Mouse (Mus musculus) megakaryocyte, embryonic 14.5 days (primary cell): Measurements from ENCODE around the gene U90926. TPM values are rescaled to one million over a fixed set of nuclear protein-coding genes. Genes with fewer than 3 reads are reported as not detected.
A peak's percentile ranks its signal among the peaks of the same experiment; 100 is the strongest.

Experiments
- H3K27me3 ChIP-seq: replicated peaks from 2 replicates; pipeline ENCODE3; 2012; ENCODE audit warnings: inconsistent platforms
- H3K36me3 ChIP-seq: replicated peaks from 2 replicates; pipeline ENCODE3; 2012; ENCODE audit warnings: low read length, inconsistent platforms, mixed read lengths
- H3K4me1 ChIP-seq: 2 replicates; pipeline ENCODE4 v1.6.1; 2012; ENCODE audit warnings: inconsistent platforms
- H3K4me3 ChIP-seq: replicated peaks from 2 replicates; pipeline ENCODE3; 2012; ENCODE audit warnings: moderate library complexity, mild to moderate bottlenecking, inconsistent platforms
- H3K9me3 ChIP-seq: 2 replicates; pipeline ENCODE4 v1.6.1; 2012; ENCODE audit warnings: inconsistent platforms
- FLI1 ChIP-seq: IDR thresholded peaks from 2 replicates; pipeline ENCODE4 v1.6.1; 2012; ENCODE audit warnings: low read length, inconsistent platforms, mixed read lengths
- GATA1 ChIP-seq: IDR thresholded peaks from 3 replicates; pipeline ENCODE4 v1.6.1; 2012; ENCODE audit warnings: mixed read lengths, low read length, inconsistent platforms, borderline replicate concordance
- polyA plus RNA-seq: library from polyadenylated mRNA; stranded (reverse); fragments of >175 nt; gene quantifications from 2 replicates; pipeline ENCODE4 v1.2.3, GENCODE M21; 2012; ENCODE audit warnings: low replicate concordance; ENCODE audit not compliant: insufficient read depth

The U90926 gene
- polyA plus RNA-seq: not detected in 2 replicates

GRCm38 (mm10) chr5:92215308-92215707, at the start of gene U90926:
Gene U90926 (minus strand): TSS chr5:92215408.
- TF ChIP-seq GATA1: no peak
- no peak for TF ChIP-seq FLI1
- H3K4me1 ChIP-seq: peaks cover 18% of the 10 kb centered on the region
- H3K27me3 ChIP-seq: peaks cover 23% of the 10 kb centered on the region
- no peaks in the 10 kb centered on the region for H3K9me3 ChIP-seq
- H3K4me3 ChIP-seq: no peak within 1 kb of the TSS
- no peaks in the 10 kb centered on the region for H3K36me3 ChIP-seq

- Histone ChIP-seq H3K4me3 (no peak overlapping the region), H3K36me3 (peaks cover 74% of the 10 kb centered on the region), H3K4me1 (peaks cover 21% of the 10 kb centered on the region), H3K9me3 (0 out of 2 replicates have a peak, but pooled peaks cover 3% of the 10 kb centered on the region), H3K27me3 (peaks cover 27% of the 10 kb centered on the region)
- TF ChIP-seq GATA1: no peak
- no peak for TF ChIP-seq FLI1
Observed at GRCm38 (mm10) chr5:92263761-92264359, 48.7 kb upstream of the U90926 start.

- Histone ChIP-seq H3K4me1 (peaks cover 27% of the 10 kb centered on the region), H3K36me3 (peaks cover 70% of the 10 kb centered on the region), H3K9me3 (0 out of 2 replicates have a peak, but pooled peaks cover 3% of the 10 kb centered on the region), H3K27me3 (peaks cover 32% of the 10 kb centered on the region), H3K4me3 (no peak overlapping the region)
- TF ChIP-seq FLI1 (no peak), GATA1 (no peak)
Observed at GRCm38 (mm10) chr5:92262646-92263045, 47.4 kb upstream of the U90926 start.

GRCm38 (mm10) chr5:92256218-92256617, 41.0 kb upstream of the U90926 start, which contains the start of gene Ppef2:
Gene Ppef2 (minus strand): TSS chr5:92256278.
- TF ChIP-seq FLI1 (no peak), GATA1 (no peak)
- peaks cover 36% of the 10 kb centered on the region for H3K27me3 ChIP-seq

GRCm38 (mm10) chr5:92254476-92254875, 39.3 kb upstream of the U90926 start:
- Histone ChIP-seq H3K4me1 (peaks cover 62% of the 10 kb centered on the region), H3K4me3 (peak overlapping the region; percentile 78), H3K36me3 (peaks cover 27% of the 10 kb centered on the region), H3K27me3 (peaks cover 43% of the 10 kb centered on the region), H3K9me3 (peaks cover 27% of the 10 kb centered on the region)
- no peak for TF ChIP-seq GATA1

More at GRCm38 (mm10) chr5:92256218-92256617, 41.0 kb upstream of the U90926 start, which contains the start of gene Ppef2:
- Histone ChIP-seq H3K4me3 (no peak within 1 kb of the TSS), H3K9me3 (peaks cover 11% of the 10 kb centered on the region), H3K4me1 (peaks cover 70% of the 10 kb centered on the region), H3K36me3 (peaks cover 27% of the 10 kb centered on the region)

- Histone ChIP-seq H3K27me3 (peaks cover 46% of the 10 kb centered on the region), H3K36me3 (peaks cover 32% of the 10 kb centered on the region), H3K4me3 (peak overlapping the region; percentile 80), H3K4me1 (peaks cover 65% of the 10 kb centered on the region), H3K9me3 (peaks cover 43% of the 10 kb centered on the region)
- TF ChIP-seq FLI1: no peak
- TF ChIP-seq GATA1: no peak
Observed at GRCm38 (mm10) chr5:92252797-92253343, 37.7 kb upstream of the U90926 start.

- peaks cover 33% of the 10 kb centered on the region for H3K36me3 ChIP-seq
- peaks cover 52% of the 10 kb centered on the region for H3K27me3 ChIP-seq
- peaks cover 66% of the 10 kb centered on the region for H3K4me1 ChIP-seq
- peaks cover 43% of the 10 kb centered on the region for H3K9me3 ChIP-seq
- H3K4me3 ChIP-seq: no peak overlapping the region
- TF ChIP-seq GATA1 (no peak), FLI1 (no peak)
Observed at GRCm38 (mm10) chr5:92252031-92252430, 36.8 kb upstream of the U90926 start.

GRCm38 (mm10) chr5:92248614-92249013, 33.4 kb upstream of the U90926 start:
- no peak for TF ChIP-seq GATA1
- no peak for TF ChIP-seq FLI1
- H3K4me1 ChIP-seq: peaks cover 67% of the 10 kb centered on the region
- H3K27me3 ChIP-seq: peaks cover 42% of the 10 kb centered on the region
- H3K4me3 ChIP-seq: peak overlapping the region; percentile 46
- H3K36me3 ChIP-seq: peaks cover 39% of the 10 kb centered on the region
- H3K9me3 ChIP-seq: peaks cover 49% of the 10 kb centered on the region

- H3K4me3 ChIP-seq: peak overlapping the region; percentile 84
- peaks cover 65% of the 10 kb centered on the region for H3K4me1 ChIP-seq
- TF ChIP-seq GATA1 (no peak; the same call in 2 of the 3 replicates), FLI1 (peak; percentile 73; the same call in 1 of the 2 replicates)
- peaks cover 51% of the 10 kb centered on the region for H3K27me3 ChIP-seq
- peaks cover 56% of the 10 kb centered on the region for H3K36me3 ChIP-seq
- H3K9me3 ChIP-seq: peaks cover 47% of the 10 kb centered on the region
Observed at GRCm38 (mm10) chr5:92245483-92245882, 30.3 kb upstream of the U90926 start.

GRCm38 (mm10) chr5:92244900-92245299, 29.7 kb upstream of the U90926 start:
- TF ChIP-seq FLI1 (no peak), GATA1 (no peak)

More at GRCm38 (mm10) chr5:92244900-92245299, 29.7 kb upstream of the U90926 start:
- Histone ChIP-seq H3K4me3 (peak overlapping the region; percentile 84), H3K27me3 (peaks cover 47% of the 10 kb centered on the region), H3K36me3 (peaks cover 50% of the 10 kb centered on the region), H3K9me3 (peaks cover 41% of the 10 kb centered on the region), H3K4me1 (peaks cover 67% of the 10 kb centered on the region)
